Mouse (Mus musculus): ENCODE results near the gene 1110051M20Rik.

DNA sequence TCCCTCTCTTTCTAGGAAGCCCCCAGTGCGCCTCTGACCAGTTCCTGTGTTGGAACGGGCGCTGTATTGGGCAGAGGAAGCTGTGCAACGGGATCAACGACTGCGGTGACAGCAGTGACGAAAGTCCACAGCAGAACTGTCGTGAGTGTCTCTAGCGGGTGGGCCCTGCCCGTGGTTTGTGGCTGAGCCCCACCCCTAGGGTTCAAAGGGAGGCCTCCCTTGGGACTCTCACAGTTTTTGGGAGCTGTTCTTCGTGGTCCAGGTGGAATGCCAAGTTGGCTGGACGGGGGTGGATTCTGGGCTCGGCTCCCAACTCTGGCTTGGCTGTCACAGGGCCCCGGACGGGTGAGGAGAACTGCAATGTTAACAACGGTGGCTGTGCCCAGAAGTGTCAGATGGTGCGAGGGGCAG is 31.8 kb upstream of the 1110051M20Rik start:
- TF ChIP-seq CTCF (conservative IDR thresholded peaks at IDR 0.05 in 1 of 2, IDR thresholded peaks at IDR 0.05 in 1 of 2; ENCODE audit: low read depth in 2 of 2, low read length in 2 of 2) (no peak), E2F4 (IDR thresholded peaks at IDR 0.05; ENCODE audit: insufficient replicate concordance, low read depth, low read length) (no peak), ZC3H11A (IDR thresholded peaks at IDR 0.05; ENCODE audit: low read depth, low read length) (no peak), USF1 (IDR thresholded peaks at IDR 0.05; ENCODE audit: low read depth, low read length) (no peak), RCOR1 (conservative IDR thresholded peaks at IDR 0.05; ENCODE audit: low read depth, low read length) (no peak), POLR2A (IDR thresholded peaks at IDR 0.05; ENCODE audit: low read depth, low read length) (no peak), EP300 (IDR thresholded peaks at IDR 0.05; ENCODE audit: low read length) (no peak), MAX (IDR thresholded peaks at IDR 0.05; ENCODE audit: low read length) (no peak), GABPA (IDR thresholded peaks at IDR 0.05; ENCODE audit: insufficient replicate concordance, low read depth, low read length) (no peak), NRF1 (IDR thresholded peaks at IDR 0.05; ENCODE audit: low read depth, low read length) (no peak), JUND (conservative IDR thresholded peaks at IDR 0.05; ENCODE audit: low read depth, low read length) (no peak)
